Mouse (Mus musculus) forebrain, embryonic 14.5 days (tissue): ENCODE measurements around the gene Defb20. TPM values are rescaled to one million over a fixed set of nuclear protein-coding genes. Genes with fewer than 3 reads are reported as not detected.
A peak's percentile ranks its signal among the peaks of the same experiment; 100 is the strongest.
"Not testable (repeated sequence)": the region's sequence is repeated elsewhere in the genome, so short reads cannot be mapped to it uniquely, and the experiment has no call there.

Source experiments
- ATAC-seq: fragments of 200-750 bp; cut with Nextera tagmentation; 2 replicates; pipeline ENCODE4 v1.8.0; 2017; ENCODE audit warnings: mild to moderate bottlenecking, moderate library complexity
- DNase-seq: peaks from one replicate; pipeline ENCODE4 v3.0.0-alpha.2; 2015; ENCODE audit warnings: low spot score
- H3K27ac ChIP-seq: fragments of 300-500 bp; sonication (generic); 2 replicates; pipeline ENCODE4 v1.5.1; 2014; ENCODE audit warnings: low read depth, mild to moderate bottlenecking, control low read depth, low read length, moderate library complexity
- H3K27me3 ChIP-seq: fragments of 300-500 bp; sonication (generic); replicated peaks from 2 replicates; pipeline ENCODE4 v1.6.1; 2014; ENCODE audit warnings: low read length, control low read depth, mixed read lengths; ENCODE audit not compliant: control insufficient read depth, insufficient read depth
- H3K36me3 ChIP-seq: fragments of 300-500 bp; sonication (generic); 2 replicates; pipeline ENCODE4 v1.6.1; 2014; ENCODE audit warnings: low read length, control low read depth; ENCODE audit not compliant: control insufficient read depth, insufficient read depth
- H3K4me1 ChIP-seq: fragments of 300-500 bp; sonication (generic); 2 replicates; pipeline ENCODE4 v1.6.1; 2014; ENCODE audit warnings: antibody characterized with exemption, low read length, control low read depth; ENCODE audit not compliant: control insufficient read depth, insufficient read depth
- H3K4me2 ChIP-seq: fragments of 300-500 bp; sonication (generic); 2 replicates; pipeline ENCODE4 v1.6.1; 2014; ENCODE audit warnings: mild to moderate bottlenecking, control low read depth, low read length
- H3K4me3 ChIP-seq: fragments of 300-500 bp; sonication (generic); 2 replicates; pipeline ENCODE4 v1.5.1; 2014; ENCODE audit warnings: low read depth, low read length, control low read depth
- H3K9ac ChIP-seq: fragments of 300-500 bp; sonication (generic); 2 replicates; pipeline ENCODE4 v1.6.1; 2014; ENCODE audit warnings: mild to moderate bottlenecking, low read length, control low read depth, moderate library complexity
- H3K9me3 ChIP-seq: fragments of 300-500 bp; sonication (generic); replicated peaks from 2 replicates; pipeline ENCODE4 v1.6.1; 2016; ENCODE audit warnings: low read length, control low read depth, mixed read lengths; ENCODE audit not compliant: control insufficient read depth
- WGBS: fragments of 180-500 bp; shearing (Covaris S2); extraction: QIAGEN DNeasy Blood & Tissue Kit; methylation state at CpG from one replicate; pipeline ENCODE4 v1.1.7; 2014; 5-methylcytosine and 5-hydroxymethylcytosine counted together
- polyA plus RNA-seq: library from polyadenylated mRNA; unstranded; fragments of >200 nt; fragmentation: Nextera tagmentation; extraction: Ambion mirVana; gene quantifications from 2 replicates; pipeline ENCODE4 v1.2.1, GENCODE M21; 2014

The Defb20 gene
- polyA plus RNA-seq: not detected in 2 replicates

DNA sequence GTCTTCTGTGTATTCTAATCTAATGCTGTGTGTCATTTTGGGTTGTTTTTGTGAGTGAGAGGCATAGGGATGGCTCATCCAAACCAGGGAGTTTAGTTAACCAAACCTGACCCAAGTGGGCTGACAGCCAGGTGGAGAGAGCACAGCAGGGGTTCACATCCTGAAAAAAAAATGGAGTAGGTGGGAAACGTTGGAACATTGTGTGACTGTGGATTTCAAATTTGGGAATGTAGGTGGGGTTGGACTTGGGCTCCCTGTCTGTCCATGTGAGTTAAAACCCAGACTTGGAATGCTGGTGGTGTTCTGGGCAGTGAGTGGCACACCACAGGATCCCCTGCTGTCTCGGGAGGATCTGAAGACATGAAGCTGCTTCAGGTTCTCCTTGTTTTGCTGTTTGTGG, at the start of gene Defb20:
TSS of gene Defb20 (plus strand) at position 301 of the 400 bp plus-strand sequence.
- no peak within 1 kb of the TSS for H3K9ac ChIP-seq
- no peak within 1 kb of the TSS for H3K4me3 ChIP-seq
- DNase-seq (no peak), ATAC-seq (no peak)
- no peak within 1 kb of the TSS for H3K4me2 ChIP-seq
- H3K36me3 ChIP-seq: no peaks in the 10 kb centered on the region
- no peak within 1 kb of the TSS for H3K27ac ChIP-seq
- H3K4me1 ChIP-seq: no peaks in the 10 kb centered on the region
- H3K27me3 ChIP-seq: no peaks in the 10 kb centered on the region
- no peaks in the 10 kb centered on the region for H3K9me3 ChIP-seq
- WGBS: 64% methylated on average over 2 of the region's 2 CpGs

- H3K9me3 ChIP-seq: no peaks in the 10 kb centered on the region
- no peaks in the 10 kb centered on the region for H3K4me1 ChIP-seq
- no peaks in the 10 kb centered on the region for H3K27me3 ChIP-seq
- H3K4me2 ChIP-seq: peak overlapping the region; percentile 27; the same call in 1 of the 2 replicates
- no peaks in the 10 kb centered on the region for H3K36me3 ChIP-seq
- DNase-seq: peak; percentile 70
- ATAC-seq: peak; percentile 32; the same call in 1 of the 2 replicates
- WGBS: 3% methylated on average over 12 of the region's 12 CpGs
- H3K9ac ChIP-seq: peak overlapping the region; percentile 22; the same call in 1 of the 2 replicates
- H3K27ac ChIP-seq: no peak overlapping the region
- no peak overlapping the region for H3K4me3 ChIP-seq
These were observed 49.4 kb upstream of the Defb20 start for GRCm38 (mm10) chr2:152427493-152427892.

DNA sequence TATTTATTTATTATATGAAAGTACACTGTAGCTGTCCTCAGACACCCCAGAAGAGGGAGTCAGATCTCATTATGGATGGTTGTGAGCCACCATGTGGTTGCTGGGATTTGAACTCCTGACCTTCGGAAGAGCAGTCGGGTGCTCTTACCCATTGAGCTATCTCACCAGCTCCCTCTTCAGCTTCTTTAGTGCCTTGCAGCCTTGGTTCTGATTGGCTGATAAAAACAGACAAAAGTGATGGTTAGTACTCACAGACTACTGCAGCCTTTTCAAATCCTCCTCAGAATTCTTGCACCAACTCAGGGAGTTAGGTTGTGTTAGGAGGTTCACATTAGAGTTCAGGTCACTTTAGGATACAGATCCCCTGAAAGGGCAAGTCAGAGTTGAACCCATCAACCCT, 48.4 kb upstream of the Defb20 start:
- not testable (repeated sequence) for H3K4me3 ChIP-seq, H3K4me1 ChIP-seq, DNase-seq, H3K36me3 ChIP-seq, H3K27ac ChIP-seq, H3K4me2 ChIP-seq, H3K27me3 ChIP-seq, H3K9me3 ChIP-seq, H3K9ac ChIP-seq, ATAC-seq
- WGBS: 83% methylated on average over 2 of the region's 2 CpGs

DNA sequence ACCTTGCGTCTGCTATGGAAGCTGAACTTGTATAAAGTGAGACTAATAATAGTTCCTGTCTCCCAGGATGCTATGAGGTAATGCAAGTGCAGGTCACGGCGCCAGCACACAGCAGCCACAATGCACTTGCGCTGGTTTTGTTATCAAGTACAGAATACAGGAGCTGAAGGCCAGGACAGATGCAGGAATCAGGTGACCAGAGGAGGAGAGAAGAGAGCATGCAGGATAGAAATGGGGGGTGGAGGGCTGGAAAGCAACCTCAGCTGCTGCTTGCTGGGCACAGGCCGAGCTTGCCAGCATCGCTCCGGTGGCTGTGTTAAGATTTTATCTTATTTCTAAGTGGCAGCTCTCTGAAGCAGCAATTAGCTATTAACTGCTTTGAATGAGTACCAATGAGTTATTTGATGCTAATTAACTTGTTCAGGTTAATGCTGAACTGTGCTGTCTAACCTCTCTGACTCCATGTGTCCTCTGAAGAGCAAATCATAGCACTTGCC, 40.4 kb upstream of the Defb20 start:
- WGBS: 54% methylated on average over 7 of the region's 7 CpGs
- DNase-seq (no peak), ATAC-seq (no peak)
- H3K27ac ChIP-seq: no peak overlapping the region
- no peak overlapping the region for H3K4me3 ChIP-seq
- H3K36me3 ChIP-seq: no peaks in the 10 kb centered on the region
- H3K9me3 ChIP-seq: no peaks in the 10 kb centered on the region
- no peaks in the 10 kb centered on the region for H3K27me3 ChIP-seq
- peaks cover 4% of the 10 kb centered on the region; the same call in 1 of the 2 replicates for H3K4me1 ChIP-seq
- H3K4me2 ChIP-seq: no peak overlapping the region
- H3K9ac ChIP-seq: 0 out of 2 replicates have a peak overlapping the region, but pooled peaks have one; percentile 13

GRCm38 (mm10) chr2:152436983-152437860, 39.6 kb upstream of the Defb20 start:
- peaks cover 4% of the 10 kb centered on the region; the same call in 1 of the 2 replicates for H3K4me1 ChIP-seq
- H3K27me3 ChIP-seq: no peaks in the 10 kb centered on the region
- peak overlapping the region; percentile 26 for H3K4me3 ChIP-seq
- peak overlapping the region; percentile 33; the same call in 1 of the 2 replicates for H3K27ac ChIP-seq
- peak; percentile 83 for DNase-seq
- H3K36me3 ChIP-seq: no peaks in the 10 kb centered on the region
- 4% methylated on average over 23 of the region's 23 CpGs for WGBS
- H3K4me2 ChIP-seq: peak overlapping the region; percentile 60
- ATAC-seq: peak; percentile 87
- H3K9ac ChIP-seq: peak overlapping the region; percentile 65
- H3K9me3 ChIP-seq: no peaks in the 10 kb centered on the region

DNA sequence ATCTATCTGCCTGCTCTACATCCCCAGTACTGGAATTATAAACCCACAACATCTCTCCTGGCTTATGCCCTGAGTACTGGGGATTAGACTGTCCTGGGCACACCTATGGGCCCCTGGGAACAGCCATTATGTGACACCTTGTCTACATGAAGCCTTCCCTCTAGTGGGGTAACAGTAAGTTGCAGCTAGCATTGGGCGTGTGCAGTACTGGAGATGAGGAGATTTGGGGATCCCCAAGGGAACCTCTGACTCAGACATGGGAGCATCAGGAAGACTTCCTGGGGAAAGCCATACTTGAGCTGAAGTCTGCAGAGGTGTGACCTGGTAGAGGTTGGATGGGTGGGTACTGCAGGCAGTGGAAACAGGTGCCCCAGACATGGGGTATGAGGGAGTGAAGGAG, 37.9 kb upstream of the Defb20 start:
- 61% methylated on average over 1 of the region's 1 CpGs for WGBS
- Histone ChIP-seq H3K4me3 (no peak overlapping the region), H3K4me1 (peaks cover 4% of the 10 kb centered on the region; the same call in 1 of the 2 replicates), H3K27ac (no peak overlapping the region), H3K9ac (no peak overlapping the region), H3K27me3 (no peaks in the 10 kb centered on the region), H3K4me2 (no peak overlapping the region), H3K9me3 (no peaks in the 10 kb centered on the region), H3K36me3 (no peaks in the 10 kb centered on the region)
- DNase-seq (no peak), ATAC-seq (no peak)

DNA sequence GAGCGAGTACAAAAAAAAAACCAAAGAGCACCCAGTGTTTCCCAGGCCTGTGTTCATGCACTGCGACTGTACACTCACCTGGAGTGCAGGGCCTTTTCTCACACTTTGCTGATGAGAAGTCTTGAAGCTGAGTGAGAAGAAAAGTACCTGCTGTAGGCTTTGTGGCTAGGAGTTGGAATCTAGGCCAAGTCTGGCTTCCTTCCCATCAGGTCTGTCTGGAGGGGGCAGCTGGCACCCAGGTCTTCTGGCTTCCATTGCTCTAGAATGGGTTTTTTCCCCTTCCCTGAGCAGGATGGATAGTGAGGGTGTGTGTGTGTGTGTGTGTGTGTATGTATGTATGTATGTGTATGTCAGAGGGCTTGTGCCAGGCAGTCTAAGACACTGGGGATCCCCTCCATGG, 37.0 kb upstream of the Defb20 start:
- Histone ChIP-seq H3K27me3 (no peaks in the 10 kb centered on the region), H3K9me3 (no peaks in the 10 kb centered on the region), H3K4me3 (no peak overlapping the region), H3K4me1 (peaks cover 4% of the 10 kb centered on the region; the same call in 1 of the 2 replicates), H3K4me2 (no peak overlapping the region), H3K36me3 (no peaks in the 10 kb centered on the region), H3K9ac (no peak overlapping the region), H3K27ac (no peak overlapping the region)
- 87% methylated on average over 2 of the region's 2 CpGs for WGBS
- ATAC-seq (no peak), DNase-seq (no peak)

DNA sequence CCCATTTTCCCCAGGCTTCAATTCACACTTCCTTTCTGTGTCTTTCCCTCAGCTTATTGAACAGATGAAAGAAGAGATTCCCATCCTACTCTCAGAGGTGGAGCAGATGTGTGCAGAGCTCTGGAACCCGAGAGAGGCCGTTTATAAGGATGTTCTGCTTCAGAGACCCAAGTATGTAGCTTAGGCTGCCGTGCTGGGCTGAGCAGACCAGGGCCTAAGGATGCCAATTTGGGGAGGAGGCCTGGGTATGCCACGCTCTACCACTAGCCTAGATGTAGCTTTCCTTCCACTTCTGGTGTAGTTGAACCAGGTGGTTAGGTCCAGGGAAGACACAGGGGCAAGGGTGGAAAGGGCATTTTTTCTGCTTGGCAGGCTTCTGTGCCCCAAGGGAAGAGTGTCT, 34.5 kb upstream of the Defb20 start:
- no peak overlapping the region for H3K4me3 ChIP-seq
- no peak for ATAC-seq

DNA sequence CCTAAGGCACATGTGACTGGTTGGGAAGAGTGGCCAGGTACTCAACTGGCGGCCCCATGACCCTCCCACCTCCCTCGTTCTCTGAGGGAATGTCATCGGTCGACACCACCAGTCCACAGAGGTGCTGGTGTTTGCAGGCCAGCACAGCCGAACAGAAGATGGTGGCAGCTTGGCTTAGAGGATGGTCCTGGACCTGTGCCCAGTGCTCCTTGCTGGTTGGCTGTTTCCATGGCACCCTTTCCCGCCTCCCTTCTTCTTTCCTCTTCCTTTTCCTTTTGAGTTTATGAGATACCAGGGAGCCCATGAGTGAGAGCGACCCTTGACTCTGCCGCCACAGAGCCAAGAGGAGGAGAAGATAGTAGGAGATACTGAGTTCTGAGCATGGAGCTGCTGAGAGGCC, 33.6 kb upstream of the Defb20 start:
- DNase-seq (peak; percentile 41), ATAC-seq (no peak)
- Histone ChIP-seq H3K4me3 (no peak overlapping the region), H3K27ac (no peak overlapping the region), H3K36me3 (no peaks in the 10 kb centered on the region), H3K4me1 (no peaks in the 10 kb centered on the region), H3K4me2 (no peak overlapping the region), H3K9ac (no peak overlapping the region), H3K9me3 (no peaks in the 10 kb centered on the region), H3K27me3 (no peaks in the 10 kb centered on the region)
- 77% methylated on average over 8 of the region's 8 CpGs for WGBS

More for the DNA sequence above, 34.5 kb upstream of the Defb20 start:
- H3K4me1 ChIP-seq: peaks cover under 1% of the 10 kb centered on the region; the same call in 1 of the 2 replicates
- H3K9me3 ChIP-seq: no peaks in the 10 kb centered on the region
- no peaks in the 10 kb centered on the region for H3K36me3 ChIP-seq
- 76% methylated on average over 4 of the region's 4 CpGs for WGBS
- H3K4me2 ChIP-seq: no peak overlapping the region
- no peak overlapping the region for H3K27ac ChIP-seq
- H3K9ac ChIP-seq: no peak overlapping the region
- H3K27me3 ChIP-seq: no peaks in the 10 kb centered on the region
- DNase-seq: no peak
